8 mouse cellular contexts compared by ENCODE assay signal in the genomic region with DNA sequence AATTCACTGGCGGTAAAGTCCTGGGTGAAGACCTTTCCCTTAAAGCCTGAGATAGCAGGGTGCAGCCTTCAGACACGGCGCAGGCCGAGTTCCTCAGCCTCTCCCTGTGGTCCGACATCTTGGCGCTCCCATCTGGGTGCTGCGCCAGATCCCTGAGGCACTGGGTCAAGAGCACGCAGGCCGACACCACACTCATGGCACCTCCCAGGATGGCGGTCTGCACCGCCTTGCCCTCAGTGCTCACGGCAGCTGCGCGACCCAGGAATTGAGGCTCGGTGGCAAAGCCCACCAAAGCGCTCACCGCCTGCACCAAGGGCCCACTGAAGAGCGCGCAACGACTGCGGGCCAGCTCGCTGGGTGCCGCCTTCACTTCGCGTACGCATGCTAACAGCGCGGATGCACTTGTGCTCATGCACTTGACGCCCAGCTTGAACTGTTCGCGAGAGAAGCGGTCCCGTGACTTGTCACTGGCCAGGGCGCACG. TPM values are rescaled to one million over a fixed set of nuclear protein-coding genes. Genes with fewer than 3 reads are reported as not detected.
DNase-seq lines count a peak whose midpoint lies in the region; ATAC-seq and TF ChIP-seq lines count a peak whose summit lies in the region.

No protein-coding gene starts in this region.

- no peaks in the 10 kb centered on the region for H3K27me3 ChIP-seq in heart, embryonic 10.5 days (ENCODE audit: insufficient read depth, poor library complexity, severe bottlenecking)
- H3K27me3 ChIP-seq in ES-Bruce4 (ENCODE audit: control insufficient read depth, insufficient read depth, low read length, poor library complexity, severe bottlenecking) = no peaks in the 10 kb centered on the region
- no peaks in the 10 kb centered on the region for H3K27me3 ChIP-seq in embryonic facial prominence, embryonic 15.5 days
- H3K27me3 ChIP-seq in hindbrain, embryonic 15.5 days = no peaks in the 10 kb centered on the region

- H3K9me3 ChIP-seq in heart, embryonic 10.5 days = no peaks in the 10 kb centered on the region
- H3K9me3 ChIP-seq in ES-Bruce4 (replicated peaks; ENCODE audit: control insufficient read depth, insufficient read depth, low read length, poor library complexity, severe bottlenecking) = no peaks in the 10 kb centered on the region
- H3K9me3 ChIP-seq in embryonic facial prominence, embryonic 15.5 days (replicated peaks) = no peaks in the 10 kb centered on the region
- no peaks in the 10 kb centered on the region for H3K9me3 ChIP-seq in hindbrain, embryonic 15.5 days

- peak overlapping the region; percentile 95 for H3K4me3 ChIP-seq in heart, embryonic 10.5 days
- H3K4me3 ChIP-seq in ES-Bruce4 (ENCODE audit: low read depth, low read length) (peak overlapping the region; percentile 79), macrophage (ENCODE audit: inconsistent target) (peak overlapping the region; percentile 21)
- H3K4me3 ChIP-seq in embryonic facial prominence, embryonic 15.5 days (replicated peaks) = peak overlapping the region; percentile 77
- H3K4me3 ChIP-seq in hindbrain, embryonic 15.5 days = peak overlapping the region; percentile 82

- TF ChIP-seq POLR2A in ES-Bruce4 (IDR thresholded peaks at IDR 0.05; ENCODE audit: insufficient read depth, low read length) = no peak

- H3K4me1 ChIP-seq in heart, embryonic 10.5 days = peaks cover 56% of the 10 kb centered on the region
- H3K4me1 ChIP-seq in ES-Bruce4 (ENCODE audit: control insufficient read depth, insufficient read depth, low read length) = peaks cover 5% of the 10 kb centered on the region
- H3K4me1 ChIP-seq in embryonic facial prominence, embryonic 15.5 days = peaks cover 52% of the 10 kb centered on the region
- H3K4me1 ChIP-seq in hindbrain, embryonic 15.5 days (replicated peaks) = peaks cover 64% of the 10 kb centered on the region

- H3K9ac ChIP-seq in ES-Bruce4 (ENCODE audit: low read depth, poor library complexity, severe bottlenecking) = peak overlapping the region; percentile 89
- H3K9ac ChIP-seq in embryonic facial prominence, embryonic 15.5 days = peak overlapping the region; percentile 85
- no peak overlapping the region for H3K9ac ChIP-seq in hindbrain, embryonic 15.5 days

- no peak for TF ChIP-seq CTCF in ES-Bruce4 (IDR thresholded peaks at IDR 0.05; ENCODE audit: low read depth, low read length)

- no peak for DNase-seq in heart, embryonic 10.5 days (ENCODE audit: low spot score)
- DNase-seq in heart, postnatal 36 days = no peak
- DNase-seq in T-cell, adult 2 months (ENCODE audit: low spot score) = no peak
- DNase-seq in yolk sac, embryonic 10.5 days (ENCODE audit: low spot score) = no peak

- peak overlapping the region; percentile 100 for H3K27ac ChIP-seq in heart, embryonic 10.5 days
- H3K27ac ChIP-seq in ES-Bruce4 (ENCODE audit: insufficient read depth, low read length) (no peak overlapping the region), macrophage (no peak overlapping the region)
- no peak overlapping the region for H3K27ac ChIP-seq in embryonic facial prominence, embryonic 15.5 days (replicated peaks)
- no peak overlapping the region for H3K27ac ChIP-seq in hindbrain, embryonic 15.5 days (replicated peaks)

- ATAC-seq in embryonic facial prominence, embryonic 15.5 days (ENCODE audit: insufficient number of reproducible peaks, low FRiP score, low TSS enrichment, low read depth) = no peak
- no peak for ATAC-seq in hindbrain, embryonic 15.5 days (ENCODE audit: low FRiP score, low read depth)

- 83% methylated on average over 35 of the region's 35 CpGs for WGBS in heart, embryonic 10.5 days
- WGBS in embryonic facial prominence, embryonic 15.5 days = 78% methylated on average over 35 of the region's 35 CpGs
- 88% methylated on average over 35 of the region's 35 CpGs for WGBS in hindbrain, embryonic 15.5 days
- 96% methylated on average over 28 of the region's 35 CpGs for WGBS in macrophage (ENCODE audit: missing documents)

- no peak for TF ChIP-seq EP300 in ES-Bruce4 (IDR thresholded peaks at IDR 0.05; ENCODE audit: insufficient read depth, low read depth, low read length)

- H3K79me2 ChIP-seq in macrophage (ENCODE audit: inconsistent target) = peaks cover 63% of the 10 kb centered on the region

- peak overlapping the region; percentile 94 for H3K4me2 ChIP-seq in embryonic facial prominence, embryonic 15.5 days (replicated peaks)
- H3K4me2 ChIP-seq in hindbrain, embryonic 15.5 days = peak overlapping the region; percentile 83

- intact Hi-C loops in heart, postnatal 36 days (cut with DNase I) = loop anchor here (5.0 kb wide), 4 partner anchors 40 to 1015 kb away; partner anchors contain the start of gene Mex3b

- peaks cover 15% of the 10 kb centered on the region for H3K36me3 ChIP-seq in heart, embryonic 10.5 days
- H3K36me3 ChIP-seq in ES-Bruce4 (ENCODE audit: control insufficient read depth, insufficient read depth, low read length, poor library complexity, severe bottlenecking) (no peaks in the 10 kb centered on the region; the same call in 1 of the 2 replicates), macrophage (ENCODE audit: inconsistent target) (peaks cover 7% of the 10 kb centered on the region; the same call in 1 of the 2 replicates)
- H3K36me3 ChIP-seq in embryonic facial prominence, embryonic 15.5 days = peaks cover 7% of the 10 kb centered on the region; the same call in 1 of the 2 replicates
- H3K36me3 ChIP-seq in hindbrain, embryonic 15.5 days = no peaks in the 10 kb centered on the region

RNA-seq across cellular contexts. Expression of gene Tlnrd1, which starts 1.9 kb away (rescaled TPM):
- 12.5 and 20.4 TPM in 2 replicates for polyA plus RNA-seq in heart, embryonic 10.5 days (2016; fragmentation: Nextera tagmentation; extraction: Ambion mirVana)
- 1 to 10 TPM; 8.5 to 8.8 TPM for total RNA-seq in heart, postnatal 36 days (2021)
- 17.8 and 19.4 TPM in 2 replicates for polyA plus RNA-seq in ES-Bruce4 (2011; ENCODE audit: insufficient read depth, insufficient read length, low read depth, missing spikeins)
- polyA plus RNA-seq in embryonic facial prominence, embryonic 15.5 days (2015; fragmentation: Nextera tagmentation; extraction: Ambion mirVana) = 12.5 and 13.0 TPM in 2 replicates
- 11.1 and 11.5 TPM in 2 replicates for polyA plus RNA-seq in hindbrain, embryonic 15.5 days (2015; fragmentation: Nextera tagmentation; extraction: Ambion mirVana)
- total RNA-seq in macrophage (2018; cell fraction: chromatin; rRNA removed) = 10 to 100 TPM in 25 of 26 experiments, 1 to 10 TPM in 1; 6.1 to 40.1 (median 19.3) TPM
- 10 to 100 TPM; 19.1 to 84.1 (median 40.0) TPM for total RNA-seq in macrophage (2018; cell fraction: cytosol; rRNA removed)
- 10 to 100 TPM; 18.6 to 77.8 (median 39.3) TPM for total RNA-seq in macrophage (2018; cell fraction: nucleus; rRNA removed)
- polyA plus RNA-seq in macrophage (2018) = 14.0 to 25.1 TPM (median 23.6 TPM) in 3 replicates

RNA-seq across cellular contexts. Expression of gene Mesd, which starts 2.1 kb away (rescaled TPM):
- 93.8 and 103 TPM in 2 replicates for polyA plus RNA-seq in heart, embryonic 10.5 days (2016; fragmentation: Nextera tagmentation; extraction: Ambion mirVana)
- total RNA-seq in heart, postnatal 36 days (2021) = 10 to 100 TPM; 47.6 to 50.3 TPM
- polyA plus RNA-seq in ES-Bruce4 (2011; ENCODE audit: insufficient read depth, insufficient read length, low read depth, missing spikeins) (97.8 and 101 TPM in 2 replicates), macrophage (2018) (37.3 to 87.4 TPM (median 41.8 TPM) in 3 replicates)
- 79.4 and 92.6 TPM in 2 replicates for polyA plus RNA-seq in embryonic facial prominence, embryonic 15.5 days (2015; fragmentation: Nextera tagmentation; extraction: Ambion mirVana)
- polyA plus RNA-seq in hindbrain, embryonic 15.5 days (2015; fragmentation: Nextera tagmentation; extraction: Ambion mirVana) = 67.1 and 79.1 TPM in 2 replicates
- 10 to 100 TPM in 4 of 26 experiments, 1 to 10 TPM in 22; 2.1 to 15.9 (median 6.4) TPM for total RNA-seq in macrophage (2018; cell fraction: chromatin; rRNA removed)
- total RNA-seq in macrophage (2018; cell fraction: cytosol; rRNA removed) = 10 to 100 TPM; 32.0 to 58.9 (median 43.4) TPM
- total RNA-seq in macrophage (2018; cell fraction: nucleus; rRNA removed) = 10 to 100 TPM in 25 of 26 experiments, 1 to 10 TPM in 1; 4.8 to 28.3 (median 18.9) TPM

Comparison
In these comparisons a context has a peak if more than half of its experiments do, and no peak if none do; other contexts are left out.
1. H3K4me3 ChIP-seq: peak in every context shown above with its lines; median percentile 95 in heart, embryonic 10.5 days; 82 in hindbrain, embryonic 15.5 days; 79 in ES-Bruce4; 77 in embryonic facial prominence, embryonic 15.5 days; 21 in macrophage.